Mouse (Mus musculus): ENCODE data around the gene Rsph10b. TPM values are rescaled to one million over a fixed set of nuclear protein-coding genes. Genes with fewer than 3 reads are reported as not detected.

The Rsph10b gene
- polyA plus RNA-seq, 1 experiment from 2014 or later: 0.74 TPM

Other genes starting within 250 kb of the Rsph10b start
- gene Usp42, start 200.8 kb upstream of the Rsph10b start, polyA plus RNA-seq (2015; fragmentation: Nextera tagmentation; extraction: Ambion mirVana): 10.3 and 12.9 TPM in 2 replicates
- 22.9 and 27.3 TPM in 2 replicates for gene Eif2ak1, start 115.2 kb upstream of the Rsph10b start, polyA plus RNA-seq (2015; fragmentation: Nextera tagmentation; extraction: Ambion mirVana)
- 0.11 and 0.33 TPM in 2 replicates for gene Ankrd61, start 35.4 kb upstream of the Rsph10b start, polyA plus RNA-seq (2015; fragmentation: Nextera tagmentation; extraction: Ambion mirVana)
- 78.7 and 81.1 TPM in 2 replicates for gene Aimp2, start 23.2 kb upstream of the Rsph10b start, polyA plus RNA-seq (2015; fragmentation: Nextera tagmentation; extraction: Ambion mirVana)
- gene Pms2, start 23.1 kb upstream of the Rsph10b start, polyA plus RNA-seq (2015; fragmentation: Nextera tagmentation; extraction: Ambion mirVana): 15.5 and 18.9 TPM in 2 replicates
- gene Gm42421, start 4.9 kb upstream of the Rsph10b start, polyA plus RNA-seq (2015; fragmentation: Nextera tagmentation; extraction: Ambion mirVana): 0.43 and 0.53 TPM in 2 replicates
- gene Ccz1, start 81.8 kb downstream of the Rsph10b start, polyA plus RNA-seq (2015; fragmentation: Nextera tagmentation; extraction: Ambion mirVana): 46.1 and 48.8 TPM in 2 replicates
- not detected in 2 replicates for gene Ocm, start 93.6 kb downstream of the Rsph10b start, polyA plus RNA-seq (2015; fragmentation: Nextera tagmentation; extraction: Ambion mirVana)
- gene Lmtk2, start 167.4 kb downstream of the Rsph10b start, polyA plus RNA-seq (2015; fragmentation: Nextera tagmentation; extraction: Ambion mirVana): 3.1 and 4.3 TPM in 2 replicates

Data from heart, embryonic 15.5 days (tissue).